Mouse (Mus musculus) heart, postnatal 4 days (tissue): ENCODE measurements at regions not wholly inside any gene's neighbourhood (a gene's known extent, or its start where the extent isn't known, plus 50 kb on each side); places are given as distances from the start of the nearest gene placed in this dataset.
"Not testable (repeated sequence)": the region's sequence is repeated elsewhere in the genome, so short reads cannot be mapped to it uniquely, and the experiment has no call there.

ENCODE experiments used
- DNase-seq: peaks from one replicate; pipeline ENCODE4 v3.0.0; 2021

DNA sequence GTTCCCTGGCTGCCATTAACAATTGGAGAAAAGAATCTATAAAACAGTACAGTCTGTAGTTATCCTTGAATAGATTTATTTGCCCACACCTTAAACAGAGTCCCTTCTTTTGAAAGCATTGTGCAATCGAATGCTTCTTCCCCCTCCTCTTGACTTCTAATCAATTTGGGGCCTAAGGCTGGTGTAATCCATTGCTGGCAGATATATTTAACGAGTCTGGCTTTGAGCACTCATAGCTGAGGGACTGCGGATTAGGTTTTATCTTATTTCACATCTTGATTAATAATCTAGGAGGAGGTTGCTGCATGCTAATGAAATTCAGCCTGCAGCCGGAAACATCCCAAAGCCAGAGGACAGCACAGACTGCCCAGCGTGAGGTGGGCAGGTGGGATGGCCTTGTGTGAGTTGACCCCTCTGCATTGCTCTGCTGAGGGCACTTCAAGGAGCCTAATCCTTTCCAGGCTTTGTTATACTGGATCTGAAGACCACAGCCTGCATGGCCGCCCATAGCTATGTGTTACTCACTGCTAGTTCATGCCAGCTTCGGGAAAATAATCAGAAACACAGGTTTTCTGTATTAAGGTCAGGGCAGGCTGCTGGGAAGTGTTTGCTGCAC is 163.6 kb downstream of the Mterf1b start:
- no peak for DNase-seq

DNA sequence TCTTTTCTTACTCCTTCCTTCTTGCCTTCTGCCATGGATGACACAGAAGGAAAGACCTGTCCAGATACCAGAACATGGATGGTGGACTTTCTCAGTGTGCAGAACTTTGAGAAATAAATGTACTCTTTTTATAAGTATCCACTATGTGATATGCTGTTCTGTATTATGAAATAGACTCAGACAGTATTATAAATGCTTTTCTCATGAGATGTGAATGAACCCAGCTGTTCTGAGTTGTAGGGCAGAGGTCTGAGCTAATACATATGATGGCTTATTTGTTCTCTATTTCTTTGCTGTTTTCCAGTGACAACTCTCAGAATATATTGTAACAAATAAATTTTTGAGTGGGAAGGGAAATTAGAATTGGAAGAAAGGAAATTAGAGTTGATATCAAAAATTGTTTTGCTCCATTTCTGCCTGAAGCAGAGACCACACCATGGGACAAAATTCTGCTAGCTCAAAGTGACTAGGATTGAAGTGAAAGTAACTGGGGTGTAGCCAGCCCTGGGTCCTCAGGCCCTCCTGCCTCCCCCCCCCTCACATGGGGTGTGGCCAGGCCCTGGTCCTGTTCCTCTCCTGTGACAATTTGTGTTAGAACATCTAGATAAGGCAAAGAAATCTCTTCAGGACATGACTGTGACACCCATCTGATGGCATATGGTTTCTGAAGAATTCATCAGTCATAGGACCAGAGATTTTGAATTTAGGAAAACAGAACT is 164.5 kb downstream of the Mterf1b start:
- DNase-seq, result not testable (repeated sequence)

DNA sequence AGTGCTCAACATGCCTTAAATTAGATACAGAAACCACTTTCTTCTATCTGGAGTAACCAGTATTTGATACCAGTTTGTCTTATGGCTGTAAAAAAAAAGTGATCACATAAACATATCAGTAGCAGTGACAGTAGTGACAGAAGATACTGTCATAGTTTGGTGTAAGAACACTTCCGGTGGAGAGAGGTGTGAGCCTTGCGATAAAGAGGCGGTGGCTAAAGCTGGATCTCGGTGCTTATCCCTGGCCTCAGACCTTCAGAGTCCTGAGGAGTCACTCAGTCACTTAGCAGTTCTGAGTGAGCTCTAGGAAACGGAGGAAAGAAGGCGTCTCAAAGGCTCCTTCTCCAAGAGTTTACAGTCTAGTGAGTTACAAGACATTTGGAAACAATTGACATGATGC is 169.4 kb downstream of the Mterf1b start:
- not testable (repeated sequence) for DNase-seq

DNA sequence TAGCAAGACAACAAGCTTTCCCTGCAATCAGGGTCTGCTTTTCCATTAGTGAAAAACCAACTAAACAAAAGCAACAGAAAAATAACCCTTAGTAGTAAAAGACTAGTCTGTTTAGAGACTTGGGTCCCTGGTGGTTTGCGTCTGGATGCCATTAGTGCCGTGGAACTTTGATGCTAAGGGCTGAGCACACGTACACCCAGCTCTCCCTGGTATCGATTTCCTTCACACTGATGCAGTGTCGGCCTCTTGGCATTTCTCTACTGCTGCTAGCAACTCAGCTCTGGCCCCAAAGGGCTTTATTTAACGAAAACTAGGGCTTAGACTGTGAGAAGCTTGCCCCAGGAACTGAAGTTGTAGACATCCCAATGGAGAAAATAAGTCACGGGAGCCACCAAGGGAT is 192.6 kb downstream of the Mterf1b start:
- DNase-seq, result not testable (repeated sequence)

DNA sequence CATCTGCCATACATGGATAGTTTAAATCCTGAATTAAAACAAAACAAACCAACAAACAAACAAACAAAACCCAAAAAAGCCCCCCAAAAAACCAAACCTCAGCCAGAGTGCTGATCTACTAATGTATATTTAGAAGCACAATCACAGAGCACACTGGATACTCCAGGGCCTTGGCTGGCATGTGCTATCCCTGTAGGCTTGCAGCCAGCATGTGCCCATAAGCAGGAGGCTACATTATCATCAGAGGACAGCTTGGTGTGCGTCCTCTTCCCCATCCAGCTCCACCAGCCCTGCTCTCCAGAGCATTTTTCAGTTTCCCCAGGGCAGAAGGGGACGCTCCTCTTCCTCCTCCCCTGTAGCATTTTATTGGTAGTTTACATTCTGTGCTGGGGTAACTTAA is 198.9 kb downstream of the Mterf1b start:
- DNase-seq, result peak; percentile 25

DNA sequence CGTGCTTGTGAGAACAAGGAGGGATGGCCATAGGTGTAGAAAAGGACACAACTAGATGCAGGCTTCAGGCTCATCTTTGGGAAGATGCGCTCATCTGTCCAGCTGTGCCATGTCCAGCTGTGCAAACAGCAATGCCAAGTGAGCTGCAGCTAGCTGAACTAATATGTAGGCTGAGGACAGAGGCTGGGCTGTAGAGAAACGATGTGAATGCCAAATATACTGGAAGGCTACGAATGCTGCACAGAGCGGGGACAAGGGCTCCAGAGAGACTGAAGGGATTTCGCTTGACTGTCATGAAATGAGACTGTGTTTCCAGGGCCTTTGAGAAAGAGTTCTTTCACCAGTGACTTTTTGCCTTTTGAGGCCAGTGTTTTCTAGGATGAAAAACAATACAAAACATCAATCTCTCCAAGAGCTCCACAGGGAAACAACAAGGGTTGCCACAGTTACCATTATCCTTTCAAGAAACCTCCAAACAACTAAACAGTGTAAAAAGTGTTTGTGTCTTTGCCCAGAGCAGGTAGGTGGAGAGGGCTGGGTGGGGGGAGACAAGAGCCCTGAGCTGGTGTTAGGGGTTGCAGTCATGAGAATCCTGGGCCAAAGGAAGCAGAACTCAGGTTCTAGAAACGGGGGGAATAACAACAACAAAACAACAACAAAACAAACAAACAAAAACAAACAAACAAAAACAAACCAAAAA is 202.3 kb downstream of the Mterf1b start:
- DNase-seq, result not testable (repeated sequence)

DNA sequence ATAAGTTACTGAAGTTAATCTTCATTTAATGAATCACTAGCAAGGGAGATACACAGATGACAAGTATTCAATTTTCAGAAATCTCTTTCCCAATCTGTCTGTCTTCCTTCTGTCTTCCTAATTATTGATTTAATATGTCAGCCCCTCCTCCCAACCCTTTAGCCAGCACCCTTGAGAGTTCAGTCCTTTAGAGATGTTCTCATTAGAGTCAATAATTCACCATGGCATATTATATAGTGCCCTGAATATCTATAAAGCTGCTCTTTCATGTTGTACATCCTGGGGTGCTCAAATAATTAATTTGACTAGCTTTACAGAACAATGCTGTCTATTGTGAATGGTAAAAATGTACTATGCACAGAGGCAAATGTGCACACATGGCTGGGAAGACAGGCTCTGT is 205.9 kb downstream of the Mterf1b start:
- DNase-seq, result no peak

DNA sequence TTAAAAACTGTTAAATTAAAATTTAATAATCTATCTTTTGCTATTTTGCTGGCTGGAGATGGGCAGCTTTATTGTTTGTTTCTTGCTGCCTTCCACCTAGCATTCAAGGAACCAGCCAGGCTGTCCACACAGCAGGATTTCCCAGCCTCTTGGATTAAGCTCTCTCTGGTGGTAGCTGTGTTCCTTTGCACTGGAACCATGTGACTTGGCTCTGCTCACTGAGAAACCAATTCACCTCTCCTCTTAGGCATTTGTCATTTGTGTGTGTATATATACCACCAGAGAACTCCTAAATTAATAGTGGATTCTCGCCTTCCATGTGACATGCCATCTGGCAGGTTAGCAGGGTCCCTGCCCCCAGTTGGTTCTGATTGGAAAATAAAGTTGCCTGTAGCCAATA is 225.6 kb downstream of the Mterf1b start:
- no peak for DNase-seq
